Mouse (Mus musculus): ENCODE data around the gene Chchd6. TPM values are rescaled to one million over a fixed set of nuclear protein-coding genes. Genes with fewer than 3 reads are reported as not detected.

Chchd6 gene
- polyA plus RNA-seq, 1 experiment: 47.9 TPM

GRCm38 (mm10) chr6:89389771-89390170, 205.7 kb downstream of the Chchd6 start:
- Histone ChIP-seq H3K27me3 (ENCODE audit: control insufficient read depth, insufficient read depth, low read length) (no peaks in the 10 kb centered on the region), H3K27ac (ENCODE audit: control insufficient read depth, insufficient read depth, low read length) (no peak overlapping the region), H3K4me1 (replicated peaks; ENCODE audit: control insufficient read depth, insufficient read depth, low read length) (no peaks in the 10 kb centered on the region), H3K36me3 (ENCODE audit: control insufficient read depth, insufficient read depth, low read length) (no peaks in the 10 kb centered on the region), H3K4me3 (ENCODE audit: control insufficient read depth, insufficient read depth, low read length) (no peak overlapping the region)
- WGBS: 91% methylated on average over 7 of the region's 7 CpGs
- DNase-seq: no peak
- TF ChIP-seq POLR2A (IDR thresholded peaks at IDR 0.05; ENCODE audit: control insufficient read depth, extremely low read depth, insufficient read depth, low read length, poor library complexity) (no peak), CTCF (IDR thresholded peaks at IDR 0.05; ENCODE audit: borderline replicate concordance, control insufficient read depth, extremely low read depth, insufficient read depth, low read length, poor library complexity) (no peak)

DNA sequence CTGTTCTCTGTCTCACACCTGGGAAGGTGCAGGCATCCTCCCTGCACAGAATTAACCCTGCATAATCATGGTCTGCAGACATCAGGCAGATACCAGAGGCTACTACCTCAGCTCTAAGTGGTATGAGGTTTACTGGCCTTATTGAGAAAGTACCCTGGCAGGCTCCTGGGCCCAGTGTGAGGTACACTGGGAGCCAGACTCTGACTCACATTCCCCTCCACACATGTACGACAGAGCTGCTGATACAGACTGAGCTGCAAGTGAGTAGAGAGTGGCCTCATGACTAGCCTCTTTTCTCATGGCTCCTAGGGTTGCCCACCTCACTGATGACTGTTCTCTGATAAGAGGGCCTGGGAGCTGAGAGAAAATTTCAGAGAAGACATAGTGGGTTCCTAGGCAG, 208.5 kb downstream of the Chchd6 start:
- Histone ChIP-seq H3K27ac (ENCODE audit: control insufficient read depth, insufficient read depth, low read length) (no peak overlapping the region), H3K27me3 (ENCODE audit: control insufficient read depth, insufficient read depth, low read length) (no peaks in the 10 kb centered on the region), H3K36me3 (ENCODE audit: control insufficient read depth, insufficient read depth, low read length) (no peaks in the 10 kb centered on the region)

GRCm38 (mm10) chr6:89384699-89385098, 210.8 kb downstream of the Chchd6 start:
- Histone ChIP-seq H3K4me3 (ENCODE audit: control insufficient read depth, insufficient read depth, low read length) (no peak overlapping the region), H3K36me3 (ENCODE audit: control insufficient read depth, insufficient read depth, low read length) (no peaks in the 10 kb centered on the region), H3K27me3 (ENCODE audit: control insufficient read depth, insufficient read depth, low read length) (no peaks in the 10 kb centered on the region), H3K27ac (ENCODE audit: control insufficient read depth, insufficient read depth, low read length) (no peak overlapping the region), H3K4me1 (replicated peaks; ENCODE audit: control insufficient read depth, insufficient read depth, low read length) (no peaks in the 10 kb centered on the region)
- no peak for DNase-seq
- 96% methylated on average over 2 of the region's 2 CpGs for WGBS
- TF ChIP-seq POLR2A (IDR thresholded peaks at IDR 0.05; ENCODE audit: control insufficient read depth, extremely low read depth, insufficient read depth, low read length, poor library complexity): no peak
- no peak for TF ChIP-seq CTCF (IDR thresholded peaks at IDR 0.05; ENCODE audit: borderline replicate concordance, control insufficient read depth, extremely low read depth, insufficient read depth, low read length, poor library complexity)

More for the DNA sequence above, 208.5 kb downstream of the Chchd6 start:
- 100% methylated on average over 1 of the region's 1 CpGs for WGBS
- DNase-seq: no peak
- H3K4me3 ChIP-seq (ENCODE audit: control insufficient read depth, insufficient read depth, low read length): no peak overlapping the region
- TF ChIP-seq POLR2A (IDR thresholded peaks at IDR 0.05; ENCODE audit: control insufficient read depth, extremely low read depth, insufficient read depth, low read length, poor library complexity): no peak
- no peak for TF ChIP-seq CTCF (IDR thresholded peaks at IDR 0.05; ENCODE audit: borderline replicate concordance, control insufficient read depth, extremely low read depth, insufficient read depth, low read length, poor library complexity)
- no peaks in the 10 kb centered on the region for H3K4me1 ChIP-seq (replicated peaks; ENCODE audit: control insufficient read depth, insufficient read depth, low read length)

DNA sequence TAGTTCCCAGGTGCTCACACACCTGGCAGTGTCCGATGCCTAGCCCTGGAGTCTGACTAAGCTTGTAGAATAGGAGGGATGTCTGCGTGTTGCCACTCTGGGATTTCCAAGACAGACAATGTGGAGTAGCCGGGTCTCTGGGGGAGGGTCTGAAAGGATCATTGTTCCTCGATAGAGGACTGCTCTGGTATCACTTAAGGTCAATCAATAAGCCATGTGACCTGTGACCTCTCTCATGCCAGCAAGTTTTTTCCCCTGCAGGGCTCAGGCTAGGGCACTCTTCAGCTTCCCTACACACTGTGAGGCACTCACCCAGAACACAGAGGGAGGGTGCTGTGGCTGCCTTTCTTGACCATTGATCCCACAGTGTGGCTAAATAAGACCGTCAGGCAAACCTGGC, 213.6 kb downstream of the Chchd6 start:
- Histone ChIP-seq H3K27me3 (ENCODE audit: control insufficient read depth, insufficient read depth, low read length) (no peaks in the 10 kb centered on the region), H3K36me3 (ENCODE audit: control insufficient read depth, insufficient read depth, low read length) (no peaks in the 10 kb centered on the region), H3K4me1 (replicated peaks; ENCODE audit: control insufficient read depth, insufficient read depth, low read length) (no peaks in the 10 kb centered on the region), H3K27ac (ENCODE audit: control insufficient read depth, insufficient read depth, low read length) (no peak overlapping the region), H3K4me3 (ENCODE audit: control insufficient read depth, insufficient read depth, low read length) (no peak overlapping the region)
- 96% methylated on average over 5 of the region's 5 CpGs for WGBS
- TF ChIP-seq CTCF (IDR thresholded peaks at IDR 0.05; ENCODE audit: borderline replicate concordance, control insufficient read depth, extremely low read depth, insufficient read depth, low read length, poor library complexity): no peak
- TF ChIP-seq POLR2A (IDR thresholded peaks at IDR 0.05; ENCODE audit: control insufficient read depth, extremely low read depth, insufficient read depth, low read length, poor library complexity): no peak
- no peak for DNase-seq

DNA sequence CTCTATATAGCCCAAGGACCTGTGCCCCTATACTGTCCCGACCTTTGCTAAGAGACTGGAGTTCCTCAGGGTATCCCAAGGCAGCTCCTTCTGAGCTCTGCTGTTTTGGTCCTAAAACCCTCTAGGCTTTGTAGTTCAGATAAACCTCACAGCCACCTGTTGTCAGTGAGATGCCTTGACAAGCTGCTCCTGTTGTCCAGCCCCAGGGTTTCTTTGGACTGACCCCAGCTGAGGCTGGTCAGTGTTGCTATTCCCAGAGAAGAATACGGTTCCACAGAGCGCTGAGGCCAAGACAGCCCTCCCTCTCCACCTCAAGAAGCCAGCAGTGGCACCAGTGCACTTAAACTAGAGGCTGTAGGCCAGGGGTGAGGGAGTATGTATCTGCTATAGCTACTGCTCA, 214.3 kb downstream of the Chchd6 start:
- 90% methylated on average over 3 of the region's 3 CpGs for WGBS
- no peak overlapping the region for H3K27ac ChIP-seq (ENCODE audit: control insufficient read depth, insufficient read depth, low read length)
- DNase-seq: no peak
- H3K27me3 ChIP-seq (ENCODE audit: control insufficient read depth, insufficient read depth, low read length): no peaks in the 10 kb centered on the region
- no peak for TF ChIP-seq CTCF (IDR thresholded peaks at IDR 0.05; ENCODE audit: borderline replicate concordance, control insufficient read depth, extremely low read depth, insufficient read depth, low read length, poor library complexity)
- no peak for TF ChIP-seq POLR2A (IDR thresholded peaks at IDR 0.05; ENCODE audit: control insufficient read depth, extremely low read depth, insufficient read depth, low read length, poor library complexity)
- H3K36me3 ChIP-seq (ENCODE audit: control insufficient read depth, insufficient read depth, low read length): no peaks in the 10 kb centered on the region
- no peak overlapping the region for H3K4me3 ChIP-seq (ENCODE audit: control insufficient read depth, insufficient read depth, low read length)
- H3K4me1 ChIP-seq (replicated peaks; ENCODE audit: control insufficient read depth, insufficient read depth, low read length): no peaks in the 10 kb centered on the region

DNA sequence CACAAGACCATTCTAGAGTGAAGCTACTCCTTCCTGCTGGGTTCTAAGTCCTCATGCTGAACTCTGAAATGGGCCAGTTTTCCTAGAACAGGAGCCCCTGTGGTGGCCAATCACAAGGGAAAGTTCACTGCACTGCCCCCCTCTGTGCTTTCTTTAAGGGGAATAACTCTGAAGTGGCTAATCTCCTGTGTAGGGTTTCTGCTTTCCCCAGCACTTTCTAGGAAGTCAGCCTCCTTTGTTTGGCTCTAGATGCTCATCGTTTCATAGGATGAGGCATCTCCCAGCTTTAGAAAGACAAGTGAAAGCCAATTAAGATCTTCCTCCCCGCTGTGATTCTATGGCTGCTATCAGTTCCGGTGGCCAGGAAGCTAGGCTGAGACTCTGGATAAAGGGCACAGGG, 214.7 kb downstream of the Chchd6 start:
- H3K36me3 ChIP-seq (ENCODE audit: control insufficient read depth, insufficient read depth, low read length): no peaks in the 10 kb centered on the region
- H3K4me3 ChIP-seq (ENCODE audit: control insufficient read depth, insufficient read depth, low read length): no peak overlapping the region
- 93% methylated on average over 3 of the region's 3 CpGs for WGBS
- no peak for DNase-seq
- TF ChIP-seq CTCF (IDR thresholded peaks at IDR 0.05; ENCODE audit: borderline replicate concordance, control insufficient read depth, extremely low read depth, insufficient read depth, low read length, poor library complexity) (no peak), POLR2A (IDR thresholded peaks at IDR 0.05; ENCODE audit: control insufficient read depth, extremely low read depth, insufficient read depth, low read length, poor library complexity) (no peak)
- H3K27ac ChIP-seq (ENCODE audit: control insufficient read depth, insufficient read depth, low read length): no peak overlapping the region
- H3K27me3 ChIP-seq (ENCODE audit: control insufficient read depth, insufficient read depth, low read length): no peaks in the 10 kb centered on the region
- H3K4me1 ChIP-seq (replicated peaks; ENCODE audit: control insufficient read depth, insufficient read depth, low read length): no peaks in the 10 kb centered on the region

- Histone ChIP-seq H3K27ac (ENCODE audit: control insufficient read depth, insufficient read depth, low read length) (no peak overlapping the region), H3K4me3 (ENCODE audit: control insufficient read depth, insufficient read depth, low read length) (no peak overlapping the region), H3K27me3 (ENCODE audit: control insufficient read depth, insufficient read depth, low read length) (no peaks in the 10 kb centered on the region), H3K36me3 (ENCODE audit: control insufficient read depth, insufficient read depth, low read length) (no peaks in the 10 kb centered on the region), H3K4me1 (replicated peaks; ENCODE audit: control insufficient read depth, insufficient read depth, low read length) (no peaks in the 10 kb centered on the region)
- no peak for DNase-seq
- WGBS: 93% methylated on average over 2 of the region's 2 CpGs
- TF ChIP-seq CTCF (IDR thresholded peaks at IDR 0.05; ENCODE audit: borderline replicate concordance, control insufficient read depth, extremely low read depth, insufficient read depth, low read length, poor library complexity) (no peak), POLR2A (IDR thresholded peaks at IDR 0.05; ENCODE audit: control insufficient read depth, extremely low read depth, insufficient read depth, low read length, poor library complexity) (no peak)
Measured at GRCm38 (mm10) chr6:89378264-89378663, 217.2 kb downstream of the Chchd6 start.
